Mouse (Mus musculus): Measurements from ENCODE around the gene Krtap5-1.
"Not testable (repeated sequence)": the region's sequence is repeated elsewhere in the genome, so short reads cannot be mapped to it uniquely, and the experiment has no call there.

Gene Krtap5-1

GRCm38 (mm10) chr7:142297018-142297417 is at the start of gene Krtap5-1:
Krtap5-1 (minus strand) TSS chr7:142297118.
- not testable (repeated sequence) for DNase-seq (ENCODE audit: low read depth in 1 of 2, low spot score in 2 of 2)

DNA sequence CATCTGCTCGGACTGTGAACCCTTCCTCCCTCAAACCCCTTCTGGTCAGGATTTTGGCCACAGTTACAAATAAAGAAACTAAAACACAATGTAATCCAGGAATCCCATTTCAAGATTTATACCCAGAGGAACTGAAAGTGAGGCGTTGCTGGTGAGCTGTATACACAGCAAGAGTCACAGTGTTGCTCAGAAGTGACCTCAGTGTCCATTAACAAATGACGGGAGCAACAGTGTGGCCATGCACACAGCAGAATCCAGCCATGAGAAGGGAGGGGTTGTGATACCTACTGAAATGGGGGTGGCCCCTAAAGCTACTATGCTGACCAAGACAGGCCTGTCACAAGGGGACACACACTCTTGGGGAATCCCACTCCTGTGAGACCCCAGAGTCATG is 45.3 kb upstream of the Krtap5-1 start:
- peak in 1 of 2 experiments; percentile 32 for DNase-seq (ENCODE audit: low read depth in 1 of 2, low spot score in 2 of 2)

GRCm38 (mm10) chr7:142341564-142342246 is 44.8 kb upstream of the Krtap5-1 start:
- DNase-seq (ENCODE audit: low read depth in 1 of 2, low spot score in 2 of 2), result no peak

DNA sequence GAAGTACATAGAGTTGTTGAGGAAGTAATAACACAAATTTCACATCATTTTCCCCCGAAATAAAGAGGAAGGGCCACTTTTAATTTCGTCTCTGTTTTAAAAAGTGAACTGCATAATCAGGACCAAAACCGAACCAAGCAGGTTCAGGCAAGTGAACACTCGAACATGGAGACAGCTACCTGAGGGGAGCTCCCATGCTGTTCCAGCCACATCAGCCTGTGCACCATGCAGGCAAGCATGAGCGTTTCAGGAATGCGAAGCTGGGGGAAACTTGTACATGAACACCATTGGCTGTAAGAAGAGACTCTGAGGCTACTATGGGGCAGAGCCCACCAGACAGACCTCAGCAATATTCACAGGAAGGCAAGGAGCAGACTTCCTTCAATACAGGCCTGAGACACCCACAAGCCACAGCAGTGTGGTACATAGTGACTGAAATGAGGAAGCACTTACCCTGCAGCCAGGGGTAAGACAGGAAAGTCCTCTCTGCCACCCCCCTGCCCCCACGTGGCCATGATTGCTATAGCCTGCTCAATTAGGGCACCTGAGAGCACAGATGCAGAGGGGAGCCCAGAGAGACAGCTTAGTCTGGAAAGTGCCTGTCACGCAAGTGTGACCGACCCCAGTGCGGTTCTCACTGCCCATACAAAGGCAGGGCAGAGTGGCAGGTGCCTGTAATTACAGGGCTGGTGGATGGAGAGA is 43.5 kb upstream of the Krtap5-1 start:
- peak in 1 of 2 experiments; percentile 56 for DNase-seq (ENCODE audit: low read depth in 1 of 2, low spot score in 2 of 2)

GRCm38 (mm10) chr7:142335151-142335550 is 38.2 kb upstream of the Krtap5-1 start:
- no peak for DNase-seq (ENCODE audit: low read depth in 1 of 2, low spot score in 2 of 2)

DNA sequence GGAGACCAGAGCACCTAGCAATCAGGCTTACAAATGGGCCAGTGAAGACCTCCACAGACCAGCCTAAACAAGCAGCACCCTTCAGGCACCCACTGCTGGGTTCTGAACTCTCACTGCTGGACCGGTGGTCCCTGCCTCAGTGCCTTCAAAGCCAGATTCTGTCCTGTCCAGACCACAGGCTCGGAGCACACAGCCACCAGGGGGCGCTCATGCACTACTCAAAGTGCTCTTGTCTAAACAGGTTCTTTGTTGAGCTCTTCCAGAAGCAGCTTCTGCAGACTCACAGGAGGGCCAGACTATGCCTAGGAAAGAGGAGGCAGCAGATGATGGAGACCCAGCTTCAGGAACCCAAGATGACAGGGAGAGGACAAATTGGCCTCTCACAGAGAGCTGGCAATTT is 37.3 kb upstream of the Krtap5-1 start:
- peak; percentile 23 to 72 for DNase-seq (ENCODE audit: low read depth in 1 of 2, low spot score in 2 of 2)

- DNase-seq (ENCODE audit: low read depth in 1 of 2, low spot score in 2 of 2), result not testable (repeated sequence)
These were observed 35.8 kb upstream of the Krtap5-1 start for GRCm38 (mm10) chr7:142332741-142333140.

GRCm38 (mm10) chr7:142331281-142331680 is 34.4 kb upstream of the Krtap5-1 start:
- no peak for DNase-seq (ENCODE audit: low read depth in 1 of 2, low spot score in 2 of 2)

- DNase-seq (ENCODE audit: low read depth in 1 of 2, low spot score in 2 of 2), result no peak
These were observed 33.4 kb upstream of the Krtap5-1 start for GRCm38 (mm10) chr7:142330271-142330724.

DNA sequence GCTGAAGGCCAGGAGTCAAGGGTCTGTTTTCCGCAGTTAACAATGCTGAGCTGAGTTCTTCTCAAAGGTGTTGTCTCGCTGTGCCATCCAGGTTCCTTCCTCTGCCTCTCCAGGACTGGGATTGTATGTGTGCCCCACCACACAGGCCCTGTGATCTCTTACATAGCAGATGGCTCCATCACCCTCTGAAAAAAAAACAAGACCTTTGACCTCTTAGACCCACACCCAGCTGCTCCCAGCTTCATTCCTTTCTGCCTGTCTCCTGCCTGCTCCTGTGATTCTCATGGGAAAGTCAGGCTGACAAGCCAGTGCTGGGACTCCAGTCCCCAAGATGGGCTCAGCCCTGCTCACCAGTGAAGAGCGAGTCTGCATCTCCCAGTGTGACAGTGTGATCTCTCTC is 31.6 kb upstream of the Krtap5-1 start:
- no peak for DNase-seq (ENCODE audit: low read depth in 1 of 2, low spot score in 2 of 2)

DNA sequence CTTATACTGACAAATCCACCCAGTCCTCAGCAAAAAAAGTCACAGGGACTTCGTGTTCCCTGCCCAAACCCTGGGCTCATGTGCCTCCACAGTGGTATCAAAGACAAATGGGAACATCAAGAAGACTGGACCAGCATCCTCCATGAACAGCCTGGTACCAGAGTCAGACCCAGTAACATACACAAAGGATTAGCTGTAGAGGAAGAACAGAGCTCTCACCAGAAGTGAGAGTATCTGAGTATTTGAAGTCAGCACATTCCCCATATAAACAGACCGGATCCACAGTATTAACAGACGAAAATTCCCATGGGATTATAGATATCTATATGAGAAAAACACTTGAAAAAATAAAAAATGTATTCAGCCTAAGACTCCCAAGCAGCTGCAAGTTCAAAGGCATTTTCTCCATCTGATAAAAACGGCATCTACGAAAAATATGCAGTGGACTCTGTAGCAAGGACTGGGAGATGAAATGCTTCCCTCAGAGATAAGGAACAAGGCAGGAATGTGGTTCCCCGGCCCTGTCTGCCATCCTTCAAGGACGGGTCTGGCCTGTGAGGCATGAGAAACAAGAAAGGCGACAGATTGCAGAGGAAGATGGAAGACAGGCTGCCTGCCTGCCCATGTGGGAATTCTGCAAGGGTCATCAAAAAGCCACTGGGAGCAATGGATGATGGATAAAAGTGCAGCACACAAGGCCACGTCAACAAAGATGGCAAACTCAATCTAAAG is 30.0 kb upstream of the Krtap5-1 start:
- DNase-seq (ENCODE audit: low read depth in 1 of 2, low spot score in 2 of 2), result no peak

DNA sequence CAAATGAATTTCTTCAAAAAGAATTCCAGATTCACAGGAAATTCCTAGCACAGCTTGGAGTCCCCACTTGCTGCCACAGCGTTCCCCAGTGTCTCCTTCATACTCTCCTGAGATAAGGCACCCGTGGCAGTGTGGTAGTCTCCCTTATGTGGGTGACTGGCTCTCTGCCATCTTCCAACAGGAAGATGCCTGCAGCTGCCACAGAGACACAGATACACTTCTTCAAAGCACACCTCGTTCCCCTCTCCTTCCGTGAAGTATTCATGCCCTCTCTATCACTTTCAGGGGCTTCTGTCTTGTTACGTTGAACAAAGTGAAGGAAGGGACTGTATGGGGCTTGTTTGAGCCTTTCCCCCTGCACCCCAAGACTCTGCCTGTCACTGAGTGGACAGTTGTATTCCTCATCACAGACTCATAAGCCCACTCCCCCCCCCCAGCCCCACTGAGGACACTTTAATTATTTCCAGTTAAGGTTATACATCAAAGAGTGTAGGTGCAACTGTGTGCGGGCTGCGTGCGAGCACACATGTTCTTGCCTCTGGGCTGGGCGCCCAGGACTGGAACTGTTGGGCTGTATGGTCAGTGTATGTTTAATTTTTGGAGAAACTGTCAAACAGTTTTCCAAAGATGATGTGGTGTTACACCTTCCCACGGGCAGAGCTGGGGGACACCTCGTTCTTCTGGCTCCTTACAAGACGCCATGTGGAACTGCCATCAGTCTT is 26.6 kb upstream of the Krtap5-1 start:
- no peak for DNase-seq (ENCODE audit: low read depth in 1 of 2, low spot score in 2 of 2)

DNA sequence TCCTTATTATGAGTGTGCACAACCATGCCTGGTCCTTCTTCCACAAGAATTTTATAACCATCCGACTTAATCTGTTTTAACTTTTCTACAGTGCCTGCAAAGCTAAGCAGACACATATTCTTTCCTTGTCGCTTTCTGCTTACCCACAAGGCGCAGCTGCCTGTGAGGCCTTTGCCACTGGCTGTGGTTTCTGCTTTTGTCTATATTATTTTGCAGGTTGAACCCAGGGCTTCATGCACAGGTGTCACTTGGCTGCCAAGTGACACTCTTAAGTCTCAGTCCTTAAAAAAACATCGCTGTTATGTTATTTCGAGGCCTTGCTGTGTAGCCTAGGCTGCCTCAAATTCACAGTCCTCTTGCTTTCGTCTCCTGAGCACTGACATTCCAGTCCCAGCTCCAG is 25.7 kb upstream of the Krtap5-1 start:
- no peak for DNase-seq (ENCODE audit: low read depth in 1 of 2, low spot score in 2 of 2)

DNA sequence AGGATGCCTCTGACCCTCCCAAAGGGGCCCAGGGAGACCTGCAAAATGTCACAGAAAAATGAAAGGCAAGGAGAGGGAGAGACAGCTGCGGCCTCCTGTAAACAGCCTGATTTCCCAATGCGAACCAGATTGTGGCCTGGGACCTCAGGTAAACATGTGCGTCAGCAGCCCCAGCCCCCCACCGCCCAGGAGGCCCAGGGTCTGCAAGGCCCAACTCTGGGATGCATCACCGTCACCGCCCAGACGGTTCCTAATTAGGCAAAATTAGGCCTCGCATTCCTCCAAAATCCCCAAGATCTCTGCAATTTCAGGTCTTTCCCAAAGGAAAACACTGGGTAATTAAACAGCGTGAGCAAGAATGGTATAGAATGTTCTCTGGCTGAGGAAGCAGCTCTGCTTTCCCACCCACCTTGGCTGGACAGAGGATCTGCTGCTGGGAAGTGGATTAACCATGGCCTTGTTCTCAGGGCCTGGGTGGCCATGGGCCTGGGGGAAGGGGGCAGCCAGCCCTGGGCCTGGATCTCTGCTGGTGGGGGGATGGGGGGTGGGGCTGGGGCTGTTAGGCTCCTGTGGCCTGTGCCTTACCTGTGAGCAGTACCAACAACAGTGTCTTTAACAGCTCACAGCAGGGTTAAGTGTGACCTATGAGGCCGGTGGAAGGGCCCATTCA is 24.9 kb upstream of the Krtap5-1 start:
- DNase-seq (ENCODE audit: low read depth in 1 of 2, low spot score in 2 of 2), result not testable (repeated sequence)

GRCm38 (mm10) chr7:142320906-142321305 is 24.0 kb upstream of the Krtap5-1 start:
- no peak for DNase-seq (ENCODE audit: low read depth in 1 of 2, low spot score in 2 of 2)

GRCm38 (mm10) chr7:142319124-142319523 is 22.2 kb upstream of the Krtap5-1 start:
- DNase-seq (ENCODE audit: low read depth in 1 of 2, low spot score in 2 of 2), result no peak

DNA sequence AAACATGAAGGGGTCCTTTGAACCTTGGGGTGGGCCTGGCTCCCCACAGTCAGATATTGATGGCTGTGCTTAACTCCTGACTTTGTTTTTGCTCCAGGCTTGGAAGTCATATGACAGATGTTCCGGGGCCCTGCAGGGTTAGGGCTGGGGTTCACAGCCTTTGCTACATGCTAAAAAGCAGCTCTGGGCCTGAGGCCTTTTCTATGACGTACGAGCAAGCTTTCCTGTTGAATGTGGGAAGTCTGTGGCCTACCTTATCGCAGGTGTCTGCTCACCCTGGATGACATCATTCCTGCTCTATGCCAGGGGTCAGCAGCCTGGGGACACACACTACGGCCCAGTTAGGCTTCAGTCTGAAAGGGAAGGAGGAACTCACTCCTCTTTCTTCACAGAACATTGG is 20.3 kb upstream of the Krtap5-1 start:
- no peak for DNase-seq (ENCODE audit: low read depth in 1 of 2, low spot score in 2 of 2)

GRCm38 (mm10) chr7:142316558-142316957 is 19.6 kb upstream of the Krtap5-1 start:
- no peak for DNase-seq (ENCODE audit: low read depth in 1 of 2, low spot score in 2 of 2)

GRCm38 (mm10) chr7:142314600-142315285 is 17.8 kb upstream of the Krtap5-1 start:
- no peak for DNase-seq (ENCODE audit: low read depth in 1 of 2, low spot score in 2 of 2)

DNA sequence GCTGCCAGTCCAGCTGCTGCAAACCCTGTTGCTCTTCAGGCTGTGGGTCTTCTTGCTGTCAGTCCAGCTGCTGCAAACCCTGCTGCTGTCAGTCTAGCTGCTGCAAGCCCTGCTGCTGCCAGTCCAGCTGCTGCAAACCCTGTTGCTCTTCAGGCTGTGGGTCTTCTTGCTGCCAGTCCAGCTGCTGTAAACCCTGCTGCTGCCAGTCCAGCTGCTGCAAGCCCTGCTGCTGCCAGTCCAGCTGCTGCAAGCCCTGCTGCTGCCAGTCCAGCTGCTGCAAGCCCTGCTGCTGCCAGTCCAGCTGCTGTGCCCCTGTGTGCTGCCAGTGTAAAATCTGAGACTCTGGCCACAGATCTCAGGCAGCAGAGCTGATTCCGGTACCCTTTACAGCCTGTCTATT is 7.0 kb upstream of the Krtap5-1 start:
- not testable (repeated sequence) for DNase-seq (ENCODE audit: low read depth in 1 of 2, low spot score in 2 of 2)
